Mouse (Mus musculus) T-helper 2 cell (primary cell): ENCODE measurements around the gene Pa2g4.
"Not testable (repeated sequence)": the region's sequence is repeated elsewhere in the genome, so short reads cannot be mapped to it uniquely, and the experiment has no call there.

Source experiments
- in situ Hi-C: fragments of 300-600 bp; cut with MboI, MseI; formaldehyde crosslinking; loops from one replicate; pipeline ENCODE4 v1.15.1; 2025; ENCODE audit warnings: high pct_unique_total_duplicates

The Pa2g4 gene

DNA sequence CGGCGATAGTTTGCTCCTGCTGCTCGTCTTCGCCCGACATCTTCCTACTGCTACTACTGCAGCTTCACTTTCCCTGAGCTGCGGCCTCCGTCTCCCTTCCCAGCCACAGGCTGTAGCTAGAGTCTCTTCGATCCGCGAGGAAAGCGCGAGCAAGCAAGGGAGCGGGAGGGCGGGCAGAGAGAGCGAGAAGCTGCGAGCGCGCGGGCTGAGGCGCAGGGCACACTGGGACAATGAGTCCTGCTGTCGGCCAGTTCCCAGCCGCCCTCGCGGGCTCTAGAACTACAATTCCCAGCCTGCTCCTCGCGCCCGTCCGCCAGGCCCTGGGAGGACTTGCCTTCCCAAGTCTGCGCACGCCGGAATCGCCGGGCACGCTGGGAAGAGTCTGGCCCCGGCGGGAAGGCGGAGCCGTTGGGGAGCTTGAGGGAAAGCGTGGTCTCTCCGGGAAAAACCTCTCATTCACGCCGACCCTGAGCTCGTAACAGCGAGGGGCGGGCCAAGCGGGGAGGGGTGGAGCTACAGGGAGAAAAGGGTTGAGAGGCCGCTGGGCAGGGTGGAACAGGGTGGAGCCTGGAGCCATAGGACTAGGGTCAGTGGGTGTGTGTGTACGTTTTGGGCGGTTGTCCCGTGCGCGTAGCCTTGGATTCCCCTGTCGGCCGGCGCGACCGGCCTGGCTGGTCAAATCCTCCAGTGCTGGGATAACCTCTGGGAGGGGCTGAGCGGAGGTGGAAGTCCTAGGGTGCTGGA, at the start of gene Pa2g4:
Gene Pa2g4, minus strand, starts transcription at position 200 of the 744 bp plus-strand sequence.
- in situ Hi-C loops: loop anchor here (5.0 kb wide), 1 partner anchor 51 kb away; no protein-coding TSS in a partner anchor

DNA sequence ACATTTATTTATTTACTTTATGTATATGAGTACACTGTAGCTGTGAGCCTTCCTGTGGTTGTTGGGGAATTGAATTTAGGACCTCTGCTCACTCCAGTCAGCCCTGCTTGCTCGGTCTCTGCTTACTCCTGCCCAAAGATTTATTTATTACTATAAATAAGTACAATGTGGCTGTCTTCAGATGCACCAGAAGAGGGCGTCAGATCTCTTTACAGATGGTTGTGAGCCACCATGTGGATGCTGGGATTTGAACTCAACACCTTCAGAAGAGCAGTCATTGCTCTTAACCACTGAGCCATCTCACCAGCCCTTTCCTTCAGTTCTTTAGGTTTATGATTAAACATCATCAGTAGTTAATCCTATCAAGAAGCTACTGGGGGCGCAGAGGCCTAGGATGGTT, 49.1 kb upstream of the Pa2g4 start:
- in situ Hi-C loops: loop anchor here (5.0 kb wide), 1 partner anchor 48 kb away; the partner anchor contains the start of gene Pa2g4

GRCm38 (mm10) chr10:128613820-128614219, 48.0 kb upstream of the Pa2g4 start:
- in situ Hi-C loops: not testable (repeated sequence)

DNA sequence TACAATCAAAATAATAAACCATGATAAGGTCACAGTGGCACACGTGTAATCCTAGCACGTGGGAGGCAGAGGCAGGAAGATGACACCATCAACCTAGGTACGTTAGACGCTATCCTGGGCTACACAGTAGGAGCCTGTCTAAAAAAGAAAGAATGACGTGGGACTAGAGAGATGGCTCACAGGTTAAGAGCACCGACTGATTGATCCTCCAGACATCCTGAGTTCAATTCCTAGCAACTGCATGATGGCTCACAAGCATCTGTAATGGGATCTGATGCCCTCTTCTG, 47.3 kb upstream of the Pa2g4 start:
- in situ Hi-C loops: no loop called here

DNA sequence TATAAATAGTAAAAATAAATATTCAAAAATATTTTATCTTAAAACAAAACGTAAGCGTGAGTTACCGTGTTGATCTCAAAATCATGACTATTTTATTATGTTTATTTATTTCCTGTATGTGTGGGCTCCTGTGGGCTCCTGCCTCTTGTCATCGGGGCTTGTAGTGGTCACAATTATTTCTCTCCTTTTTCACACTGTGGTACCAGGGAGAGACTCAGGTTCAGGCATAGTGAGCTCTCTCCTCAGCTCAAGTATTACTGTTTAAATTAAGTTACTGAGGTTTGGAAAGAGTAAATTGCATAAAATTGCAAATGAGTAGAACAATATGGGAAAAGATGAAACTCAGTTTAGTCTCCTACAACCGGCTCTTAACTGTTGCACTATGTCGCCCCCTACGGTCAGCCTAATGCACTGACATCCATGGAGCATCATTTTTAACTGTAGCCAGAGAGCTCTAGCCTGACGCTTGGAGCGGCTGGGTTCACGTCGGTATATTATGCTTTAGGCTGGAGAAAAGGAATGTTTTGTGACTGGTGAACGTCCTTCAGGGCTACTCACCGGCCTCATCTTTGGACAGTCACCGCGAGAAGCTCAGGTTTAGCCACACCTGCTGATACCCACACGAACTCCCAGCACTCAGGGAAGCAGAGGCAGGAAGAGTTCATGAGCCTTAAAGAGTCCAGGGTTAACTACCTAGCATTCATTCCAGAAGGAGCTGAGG, 46.8 kb upstream of the Pa2g4 start:
- in situ Hi-C loops: no loop called here

- in situ Hi-C loops: no loop called here
These were observed 40.7 kb upstream of the Pa2g4 start for GRCm38 (mm10) chr10:128606483-128606882.

- in situ Hi-C loops: no loop called here
These were observed 36.8 kb upstream of the Pa2g4 start for GRCm38 (mm10) chr10:128602470-128603128.

- in situ Hi-C loops: no loop called here
These were observed 35.7 kb upstream of the Pa2g4 start for GRCm38 (mm10) chr10:128601499-128601898.

GRCm38 (mm10) chr10:128598476-128598875, 32.7 kb upstream of the Pa2g4 start:
- in situ Hi-C loops: no loop called here

- in situ Hi-C loops: no loop called here
These were observed 27.0 kb upstream of the Pa2g4 start for GRCm38 (mm10) chr10:128592797-128593196.

DNA sequence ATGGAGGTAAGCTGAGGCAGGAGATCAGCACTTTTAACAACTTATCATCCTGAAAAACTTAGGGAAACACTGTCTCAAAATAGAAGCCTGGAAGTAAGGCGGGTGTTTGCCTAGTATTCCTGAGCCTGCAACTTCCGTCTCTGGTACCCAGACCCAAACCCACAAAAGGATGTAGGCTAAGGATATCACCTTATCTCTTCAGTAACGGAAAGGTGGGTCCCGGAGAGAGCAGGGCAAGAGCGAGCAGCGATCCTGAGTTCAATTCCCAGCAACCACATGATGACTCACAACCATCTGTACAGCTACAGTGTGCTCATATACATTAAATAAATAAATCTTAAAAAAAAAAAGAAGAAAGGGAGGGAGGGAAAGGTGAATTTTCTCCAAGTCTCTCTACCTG, 25.6 kb upstream of the Pa2g4 start:
- in situ Hi-C loops: no loop called here

GRCm38 (mm10) chr10:128590193-128590690, 24.5 kb upstream of the Pa2g4 start:
- in situ Hi-C loops: no loop called here

- in situ Hi-C loops: no loop called here
These were observed 23.8 kb upstream of the Pa2g4 start, which contains the start of gene Erbb3 for GRCm38 (mm10) chr10:128589464-128590192. Gene Erbb3, minus strand, starts transcription at chr10:128589652.

- in situ Hi-C loops: no loop called here
These were observed 23.1 kb upstream of the Pa2g4 start for GRCm38 (mm10) chr10:128588775-128589463.

DNA sequence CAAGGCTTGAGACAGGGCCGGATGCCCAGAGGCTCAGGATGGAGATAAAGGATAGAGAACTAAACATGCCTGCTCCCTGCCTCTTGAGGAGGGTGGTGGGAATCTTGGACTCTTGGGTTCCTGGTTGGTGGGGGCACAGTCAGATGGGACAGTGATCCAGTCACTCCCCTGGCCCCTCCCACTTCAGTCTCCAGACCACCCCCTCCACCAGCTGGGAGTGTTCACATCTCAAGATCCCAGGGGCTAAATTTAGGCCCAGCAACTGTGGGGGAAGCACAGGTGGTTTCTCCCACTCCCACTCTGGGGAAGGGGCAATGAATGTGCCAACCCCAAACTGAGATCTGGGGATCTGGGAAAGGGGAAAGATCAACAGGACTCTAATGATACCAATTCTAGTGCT, 22.3 kb upstream of the Pa2g4 start:
- in situ Hi-C loops: no loop called here

DNA sequence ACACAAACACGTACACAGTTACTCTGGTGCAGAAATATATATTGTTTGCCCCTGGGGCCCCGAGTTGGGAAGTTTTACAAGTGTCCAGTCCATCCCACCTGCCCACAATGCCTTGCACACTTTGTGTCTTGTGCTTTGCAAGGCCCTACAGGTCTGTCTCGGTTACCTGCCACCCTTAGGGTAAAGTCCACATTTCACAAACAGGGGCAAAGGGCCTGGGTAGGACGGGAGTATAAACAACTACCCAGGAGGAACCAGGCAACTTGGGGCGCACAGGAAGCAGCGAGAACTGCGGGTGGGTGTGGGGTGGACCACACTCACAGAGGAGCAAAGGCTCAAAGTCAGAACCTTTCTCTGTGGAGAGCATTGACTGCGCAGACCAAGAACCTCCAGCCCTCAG, 21.9 kb upstream of the Pa2g4 start:
- in situ Hi-C loops: no loop called here

DNA sequence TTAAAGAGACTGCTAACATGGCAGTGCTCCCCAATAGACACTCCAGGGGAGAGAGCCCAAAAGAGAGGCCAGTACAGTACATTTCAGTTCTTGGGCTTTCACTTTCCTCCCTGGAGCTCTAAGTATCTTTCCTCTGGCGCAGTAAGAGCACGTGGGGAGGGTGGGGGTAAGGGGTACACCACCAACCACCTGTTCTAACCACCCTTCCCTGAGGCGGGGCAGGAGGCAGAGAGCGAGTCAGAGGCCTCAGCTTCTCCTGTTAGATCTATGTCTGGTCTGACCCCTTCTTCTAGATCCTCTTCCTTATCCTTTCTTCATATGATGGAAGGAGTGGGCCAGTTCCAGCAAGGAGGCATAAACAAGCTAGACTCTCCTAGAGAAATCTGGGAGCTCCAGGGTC, 21.3 kb upstream of the Pa2g4 start:
- in situ Hi-C loops: no loop called here

DNA sequence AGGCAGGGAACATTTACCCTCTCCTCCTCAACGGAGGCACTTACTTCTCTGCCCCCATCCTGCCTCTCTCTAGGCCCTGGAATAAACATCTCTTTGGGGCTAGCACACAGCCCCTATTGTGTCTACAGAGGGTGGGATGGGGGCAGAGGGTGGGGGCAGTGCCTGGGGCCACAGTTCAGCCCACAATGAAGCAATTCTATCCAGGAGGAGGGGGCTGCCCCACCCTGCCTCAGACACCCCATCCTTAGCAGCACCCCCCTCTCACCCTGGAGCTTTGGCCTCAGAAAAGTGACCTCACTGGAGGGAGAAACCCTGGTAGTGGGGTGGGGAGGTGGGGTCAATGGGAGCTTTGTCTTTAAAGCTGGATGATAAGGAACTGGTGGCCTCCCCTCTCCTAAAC, 20.8 kb upstream of the Pa2g4 start:
- in situ Hi-C loops: no loop called here

GRCm38 (mm10) chr10:128584386-128584785, 18.6 kb upstream of the Pa2g4 start:
- in situ Hi-C loops: no loop called here

DNA sequence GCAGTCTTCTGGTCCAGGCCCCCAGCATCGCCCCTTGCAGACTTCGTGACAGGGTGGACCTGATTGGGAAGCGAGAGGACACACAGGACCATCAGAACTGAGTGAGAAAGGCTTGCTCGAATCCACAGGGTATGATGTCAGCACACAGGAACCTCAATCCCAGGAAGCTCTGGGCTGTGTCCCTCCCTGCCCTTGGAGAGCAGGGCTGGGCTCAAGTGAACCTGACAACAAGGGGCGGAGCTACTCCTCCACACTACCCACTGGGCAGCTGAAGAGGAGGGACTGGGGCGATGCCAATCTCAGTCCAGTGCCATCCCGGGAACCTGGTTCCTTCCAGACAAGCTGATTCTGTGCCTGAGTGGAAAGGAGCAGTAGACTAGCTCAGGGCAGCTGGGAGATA, 17.9 kb upstream of the Pa2g4 start:
- in situ Hi-C loops: no loop called here

GRCm38 (mm10) chr10:128579731-128580130, 13.9 kb upstream of the Pa2g4 start:
- in situ Hi-C loops: no loop called here
